Mouse (Mus musculus) brain, embryonic 14.5 days (tissue): ENCODE data around the gene Tenm4.

Experiments used
- CTCF ChIP-seq: fragments of 200-500 bp; IDR thresholded peaks from 2 replicates; pipeline ENCODE4 v1.5.1; 2012; ENCODE audit warnings: inconsistent platforms, mild to moderate bottlenecking, moderate library complexity, borderline replicate concordance; ENCODE audit not compliant: insufficient read depth, insufficient read length; ENCODE audit errors: extremely low read depth
- POLR2A ChIP-seq: fragments of 200-500 bp; IDR thresholded peaks from 2 replicates; pipeline ENCODE4 v1.6.1; 2012; ENCODE audit warnings: mild to moderate bottlenecking, inconsistent platforms, borderline replicate concordance; ENCODE audit not compliant: poor library complexity, insufficient read depth, insufficient read length, severe bottlenecking; ENCODE audit errors: extremely low read depth

- TF ChIP-seq CTCF (no peak), POLR2A (no peak)
These were observed 640.6 kb downstream of the Tenm4 start for GRCm38 (mm10) chr7:96811691-96812090.
